Mouse (Mus musculus) heart, postnatal 0 days (tissue): ENCODE results near the gene Kcnj10. TPM values are rescaled to one million over a fixed set of nuclear protein-coding genes. Genes with fewer than 3 reads are reported as not detected.

ENCODE experiments used
- ATAC-seq: fragments of 200-750 bp; cut with Nextera tagmentation; 2 replicates; pipeline ENCODE4 v1.8.0; 2017; ENCODE audit warnings: low read depth, moderate number of reproducible peaks, moderate library complexity; ENCODE audit not compliant: insufficient read depth
- DNase-seq: peaks from one replicate; pipeline ENCODE4 v3.0.0-alpha.2; 2016; ENCODE audit warnings: low spot score
- H3K27ac ChIP-seq: fragments of 300-500 bp; sonication (generic); 2 replicates; pipeline ENCODE4 v1.5.1; 2014; ENCODE audit warnings: low read depth, mild to moderate bottlenecking
- H3K27me3 ChIP-seq: fragments of 300-500 bp; sonication (generic); 2 replicates; pipeline ENCODE4 v1.6.1; 2014; ENCODE audit warnings: low read length, mixed read lengths; ENCODE audit not compliant: control insufficient read depth, insufficient read depth
- H3K36me3 ChIP-seq: fragments of 300-500 bp; sonication (generic); replicated peaks from 2 replicates; pipeline ENCODE4 v1.6.1; 2014; ENCODE audit warnings: low read length, mixed read lengths; ENCODE audit not compliant: control insufficient read depth, insufficient read depth
- H3K4me1 ChIP-seq: fragments of 300-500 bp; sonication (generic); 2 replicates; pipeline ENCODE4 v1.6.1; 2014; ENCODE audit warnings: antibody characterized with exemption; ENCODE audit not compliant: control insufficient read depth, insufficient read depth
- H3K4me2 ChIP-seq: fragments of 300-500 bp; sonication (generic); 2 replicates; pipeline ENCODE4 v1.6.1; 2014; ENCODE audit warnings: low read depth, mild to moderate bottlenecking, low read length, moderate library complexity
- H3K4me3 ChIP-seq: fragments of 300-500 bp; sonication (generic); 2 replicates; pipeline ENCODE4 v1.5.1; 2014; ENCODE audit warnings: low read depth, low read length
- H3K9ac ChIP-seq: fragments of 300-500 bp; sonication (generic); replicated peaks from 2 replicates; pipeline ENCODE4 v1.6.1; 2014; ENCODE audit warnings: low read depth, low read length, mixed read lengths
- H3K9me3 ChIP-seq: fragments of 300-500 bp; sonication (generic); replicated peaks from 2 replicates; pipeline ENCODE4 v1.6.1; 2016; ENCODE audit warnings: low read length; ENCODE audit not compliant: control insufficient read depth
- CTCF ChIP-seq: IDR thresholded peaks from 2 replicates; pipeline ENCODE4 v1.5.1; 2016; ENCODE audit warnings: antibody characterized with exemption, control low read depth, low read depth
- EP300 ChIP-seq: IDR thresholded peaks from 2 replicates; pipeline ENCODE4 v1.6.1; 2016; ENCODE audit warnings: antibody characterized with exemption, low read depth
- WGBS: fragments of 180-500 bp; shearing (Covaris S2); extraction: QIAGEN DNeasy Blood & Tissue Kit; methylation state at CpG from one replicate; pipeline ENCODE4 v1.1.7; 2014; 5-methylcytosine and 5-hydroxymethylcytosine counted together
- polyA plus RNA-seq: library from polyadenylated mRNA; unstranded; fragments of >200 nt; fragmentation: Nextera tagmentation; extraction: Ambion mirVana; gene quantifications from 2 replicates; pipeline ENCODE4 v1.2.1, GENCODE M21; 2015
- total RNA-seq: library from RNA; depleted of rRNA; stranded (reverse); fragments of >200 nt; gene quantifications from 2 replicates; pipeline ENCODE4 v1.2.3, GENCODE M21; 2014; ENCODE audit warnings: low replicate concordance

Kcnj10 gene
- total and polyA plus RNA-seq, 2 experiments from 2014 or later: not detected

DNA sequence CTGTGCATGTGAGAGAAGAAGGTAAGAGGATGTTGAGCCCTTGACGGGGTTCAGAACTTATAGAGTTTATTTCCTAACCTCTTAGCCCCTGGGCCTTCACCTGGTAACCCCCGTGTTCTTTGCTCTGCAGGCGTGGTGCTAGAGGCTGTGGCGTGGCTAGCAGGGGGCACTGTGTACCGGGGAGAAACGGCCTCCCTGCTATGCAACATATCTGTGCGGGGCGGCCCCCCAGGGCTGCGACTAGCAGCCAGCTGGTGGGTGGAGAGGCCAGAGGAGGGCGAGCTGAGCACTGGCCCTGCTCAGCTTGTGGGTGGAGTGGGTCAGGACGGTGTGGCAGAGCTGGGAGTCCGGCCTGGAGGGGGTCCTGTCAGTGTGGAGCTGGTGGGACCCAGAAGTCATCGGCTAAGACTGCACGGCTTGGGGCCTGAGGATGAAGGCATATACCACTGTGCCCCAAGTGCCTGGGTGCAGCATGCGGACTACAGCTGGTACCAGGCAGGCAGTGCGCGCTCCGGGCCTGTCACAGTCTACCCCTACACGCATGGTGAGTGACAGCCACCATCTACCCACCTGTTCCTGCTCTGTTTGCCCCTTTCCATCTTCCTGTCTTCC lies 22.5 kb upstream of the Kcnj10 start:
- ATAC-seq: no peak
- Histone ChIP-seq H3K27ac (no peak overlapping the region), H3K9ac (no peak overlapping the region), H3K9me3 (no peaks in the 10 kb centered on the region), H3K36me3 (0 out of 2 replicates have a peak, but pooled peaks cover 4% of the 10 kb centered on the region), H3K4me2 (no peak overlapping the region), H3K4me1 (no peaks in the 10 kb centered on the region), H3K27me3 (no peaks in the 10 kb centered on the region), H3K4me3 (no peak overlapping the region)
- WGBS: 88% methylated on average over 19 of the region's 19 CpGs
- no peak for DNase-seq
- TF ChIP-seq EP300 (no peak), CTCF (no peak)

DNA sequence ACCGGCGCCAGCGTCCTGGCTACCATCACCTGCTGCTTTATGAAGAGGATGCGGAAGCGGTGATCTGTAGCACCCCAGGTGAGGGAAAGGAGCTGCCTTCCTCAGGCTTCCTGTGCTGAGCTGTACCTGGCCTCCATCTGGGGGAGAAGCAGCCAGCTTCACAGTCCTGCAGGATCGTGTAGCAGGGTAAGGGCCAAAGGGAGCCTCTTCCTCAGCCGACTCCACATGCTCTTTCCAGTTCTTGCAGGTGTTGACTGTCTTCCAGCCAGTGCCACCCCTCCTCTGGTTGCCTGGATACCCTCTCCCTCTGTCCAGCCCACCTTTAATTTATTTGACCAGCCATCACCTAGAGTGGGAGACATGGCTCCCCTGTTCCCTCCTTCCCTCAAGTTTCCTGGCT lies 21.7 kb upstream of the Kcnj10 start:
- Histone ChIP-seq H3K36me3 (0 out of 2 replicates have a peak, but pooled peaks cover 4% of the 10 kb centered on the region), H3K27me3 (no peaks in the 10 kb centered on the region), H3K4me2 (no peak overlapping the region), H3K9ac (no peak overlapping the region), H3K4me3 (no peak overlapping the region), H3K9me3 (no peaks in the 10 kb centered on the region), H3K4me1 (no peaks in the 10 kb centered on the region), H3K27ac (no peak overlapping the region)
- no peak for ATAC-seq
- TF ChIP-seq CTCF: no peak
- no peak for TF ChIP-seq EP300
- DNase-seq: no peak
- WGBS: 94% methylated on average over 7 of the region's 7 CpGs

DNA sequence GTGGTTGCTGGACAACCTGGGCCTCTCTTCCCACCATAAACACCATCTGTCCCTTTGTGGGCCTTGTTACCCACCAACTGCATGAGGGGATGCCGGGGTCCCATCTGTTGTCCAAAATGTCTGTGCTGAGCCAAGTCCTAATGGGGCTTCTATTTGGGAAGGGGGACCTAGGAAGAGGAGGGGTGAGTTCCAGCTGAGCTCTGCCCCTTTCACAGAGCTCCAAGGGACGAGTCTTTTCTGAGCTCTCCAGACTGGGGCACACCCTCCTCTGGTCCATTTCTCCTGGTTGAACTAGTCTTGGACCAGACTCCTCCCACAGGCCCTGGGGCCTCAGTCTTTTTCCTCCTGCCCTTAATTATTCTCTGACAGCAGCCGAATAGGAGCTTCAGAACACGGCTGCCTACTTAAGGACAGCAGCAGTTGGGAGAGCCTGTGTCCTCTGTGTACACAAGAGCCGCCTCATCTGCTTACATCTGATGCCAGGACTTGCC lies 21.0 kb upstream of the Kcnj10 start:
- DNase-seq: no peak
- H3K27me3 ChIP-seq: no peaks in the 10 kb centered on the region
- TF ChIP-seq CTCF (no peak), EP300 (no peak)
- H3K36me3 ChIP-seq: 0 out of 2 replicates have a peak, but pooled peaks cover 4% of the 10 kb centered on the region
- no peak for ATAC-seq
- H3K9ac ChIP-seq: no peak overlapping the region
- no peak overlapping the region for H3K27ac ChIP-seq
- H3K4me3 ChIP-seq: no peak overlapping the region
- 64% methylated on average over 5 of the region's 5 CpGs for WGBS
- H3K9me3 ChIP-seq: no peaks in the 10 kb centered on the region
- H3K4me1 ChIP-seq: no peaks in the 10 kb centered on the region
- no peak overlapping the region for H3K4me2 ChIP-seq

DNA sequence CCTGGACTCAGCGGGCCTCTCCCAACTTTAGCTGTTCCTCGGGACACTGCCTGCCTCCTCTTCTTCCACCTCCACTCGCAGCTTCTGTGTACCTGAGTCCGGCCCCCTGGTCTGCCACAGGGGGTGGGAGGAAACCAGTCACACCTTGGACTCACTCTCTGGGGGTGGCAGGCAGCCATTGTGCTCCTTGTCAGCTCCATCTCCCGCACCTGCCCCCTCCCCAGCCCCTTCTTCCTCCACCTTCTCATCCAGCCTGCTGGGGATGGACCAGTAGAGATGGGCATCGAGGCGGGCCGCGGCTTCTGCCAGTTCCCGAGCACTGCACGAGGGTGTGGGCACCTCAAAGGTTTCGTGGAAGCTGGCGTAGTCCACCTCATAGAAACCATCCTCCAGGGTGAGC lies 18.3 kb upstream of the Kcnj10 start:
- Histone ChIP-seq H3K27me3 (peaks cover 24% of the 10 kb centered on the region), H3K4me1 (0 out of 2 replicates have a peak, but pooled peaks cover 3% of the 10 kb centered on the region), H3K36me3 (0 out of 2 replicates have a peak, but pooled peaks cover 4% of the 10 kb centered on the region), H3K4me2 (no peak overlapping the region), H3K9ac (no peak overlapping the region), H3K4me3 (no peak overlapping the region), H3K27ac (no peak overlapping the region), H3K9me3 (no peaks in the 10 kb centered on the region)
- WGBS: 55% methylated on average over 13 of the region's 13 CpGs
- DNase-seq: no peak
- ATAC-seq: no peak
- TF ChIP-seq CTCF: no peak
- no peak for TF ChIP-seq EP300

DNA sequence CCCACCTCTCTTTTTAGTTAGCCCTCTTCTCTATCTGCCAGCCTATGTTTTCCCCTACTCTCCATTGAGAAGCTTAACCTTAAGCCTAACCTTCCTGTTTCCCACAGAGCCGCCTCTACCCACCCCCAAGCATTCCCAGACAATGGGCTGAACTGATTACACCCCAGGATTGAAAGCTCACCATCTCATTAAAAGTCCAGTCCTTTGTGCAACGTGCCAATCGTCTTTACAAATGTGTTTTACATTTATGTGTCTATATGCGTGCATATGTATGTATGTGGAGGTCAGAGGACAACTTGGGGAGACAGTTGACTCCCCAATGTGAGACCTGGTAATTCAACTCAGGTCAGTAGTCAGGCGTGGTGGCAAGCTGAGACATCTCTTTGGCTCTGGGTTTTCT lies 17.7 kb upstream of the Kcnj10 start:
- WGBS: 48% methylated on average over 5 of the region's 5 CpGs
- no peak for ATAC-seq
- H3K9ac ChIP-seq: no peak overlapping the region

More for the DNA sequence above, 17.7 kb upstream of the Kcnj10 start:
- no peak for DNase-seq
- no peak for TF ChIP-seq EP300
- no peak for TF ChIP-seq CTCF
- Histone ChIP-seq H3K9me3 (no peaks in the 10 kb centered on the region), H3K4me1 (0 out of 2 replicates have a peak, but pooled peaks cover 3% of the 10 kb centered on the region), H3K27me3 (peaks cover 29% of the 10 kb centered on the region), H3K27ac (no peak overlapping the region), H3K36me3 (0 out of 2 replicates have a peak, but pooled peaks cover 4% of the 10 kb centered on the region), H3K4me3 (no peak overlapping the region), H3K4me2 (no peak overlapping the region)
